Mouse (Mus musculus): ENCODE results near the gene Tgm1.

GRCm38 (mm10) chr14:55702761-55703160, 11.0 kb downstream of the Tgm1 start:
- TF ChIP-seq CTCF (IDR thresholded peaks at IDR 0.05; ENCODE audit: low read depth) (no peak), EP300 (optimal IDR thresholded peaks at IDR 0.05) (no peak)
